Mouse (Mus musculus): ENCODE measurements around the gene Mrps7. TPM values are rescaled to one million over a fixed set of nuclear protein-coding genes. Genes with fewer than 3 reads are reported as not detected.

Mrps7 gene
- polyA plus RNA-seq, 1 experiment: 36.7 TPM

DNA sequence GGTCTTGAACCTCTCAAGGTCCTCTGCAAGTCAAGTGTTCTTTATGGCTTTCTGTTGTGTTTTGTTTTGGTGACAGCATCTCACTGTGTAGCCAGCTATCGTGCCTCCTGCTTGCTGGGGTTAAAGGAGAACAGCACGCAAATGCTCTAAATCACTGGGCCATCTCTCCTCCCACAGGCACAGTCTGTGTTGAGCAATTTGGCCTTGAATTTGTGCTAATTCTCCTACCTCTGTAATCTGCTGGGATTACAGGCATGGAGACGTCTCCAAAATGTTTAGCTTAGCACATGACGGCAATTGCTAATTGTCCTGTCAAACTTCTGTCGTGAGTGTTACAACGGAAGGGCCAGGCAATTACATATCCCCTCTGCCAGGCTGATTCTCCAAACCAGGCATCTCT lies 7.4 kb downstream of the Mrps7 start:
- no peak for DNase-seq (ENCODE audit: low read depth)
- no peak for TF ChIP-seq CTCF (IDR thresholded peaks at IDR 0.05; ENCODE audit: borderline replicate concordance, extremely low read depth, insufficient read depth, insufficient read length)
- no peak for TF ChIP-seq POLR2A (IDR thresholded peaks at IDR 0.05; ENCODE audit: borderline replicate concordance, extremely low read depth, insufficient read depth, insufficient read length, poor library complexity, severe bottlenecking)

DNA sequence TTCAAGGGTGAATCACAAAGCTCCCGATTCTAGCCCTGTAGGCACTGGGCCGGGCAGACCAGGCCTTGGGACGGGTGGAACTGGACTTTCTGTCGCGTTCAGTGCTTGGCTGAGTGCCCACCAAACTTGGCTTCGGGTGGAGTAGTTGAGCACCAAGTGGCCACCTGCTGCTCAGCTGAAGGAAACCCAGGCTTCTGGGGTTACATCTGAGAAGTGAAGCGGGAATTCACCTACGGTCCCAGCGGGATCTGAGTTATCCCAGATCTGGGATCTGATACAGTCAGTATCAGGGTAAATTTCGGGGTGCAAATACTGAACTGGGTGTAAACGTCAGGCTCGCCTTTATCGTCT lies 8.3 kb downstream of the Mrps7 start:
- TF ChIP-seq CTCF (IDR thresholded peaks at IDR 0.05; ENCODE audit: borderline replicate concordance, extremely low read depth, insufficient read depth, insufficient read length) (no peak), POLR2A (IDR thresholded peaks at IDR 0.05; ENCODE audit: borderline replicate concordance, extremely low read depth, insufficient read depth, insufficient read length, poor library complexity, severe bottlenecking) (no peak)
- peak; percentile 60 for DNase-seq (ENCODE audit: low read depth)

DNA sequence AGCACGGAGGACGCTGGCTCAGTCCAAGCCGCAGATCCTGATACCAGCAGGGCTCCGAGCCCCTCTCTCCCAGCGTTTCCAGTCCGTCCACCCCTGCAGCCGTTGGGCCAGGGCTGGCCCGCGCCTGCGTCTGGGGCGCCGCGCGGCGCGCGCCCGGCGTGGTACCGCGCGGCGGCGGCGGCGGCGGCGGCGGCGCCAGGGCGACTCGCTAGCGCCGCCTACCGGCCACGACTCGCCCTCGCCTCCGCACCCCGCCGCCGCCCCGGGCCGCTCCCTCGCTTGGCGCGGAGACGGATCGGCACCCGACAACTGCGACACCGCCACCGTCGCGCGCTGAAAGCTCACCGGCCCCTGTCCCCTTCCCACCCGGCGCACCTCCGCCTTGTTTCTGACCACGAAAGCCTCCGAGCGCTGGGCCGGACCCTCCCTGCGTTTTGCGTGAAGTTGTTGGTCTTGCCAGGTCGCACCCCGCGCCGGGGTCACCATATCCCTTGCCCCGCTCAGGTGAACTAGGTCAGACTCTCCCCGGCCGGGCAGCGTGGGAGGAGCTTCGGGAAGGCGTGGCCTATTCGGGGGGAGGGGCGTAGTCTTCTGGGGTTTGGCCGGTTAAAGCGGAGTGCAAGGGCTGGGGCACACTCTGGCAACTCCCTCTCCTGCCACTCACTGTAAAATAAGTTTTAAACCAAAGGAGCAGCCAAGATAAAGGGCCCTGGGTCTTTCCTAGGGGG lies 8.8 kb downstream of the Mrps7 start, which contains the start of gene Mif4gd:
Mif4gd (minus strand) TSS at position 560 of the 728 bp plus-strand sequence.
- peak; percentile 84 for DNase-seq (ENCODE audit: low read depth)
- TF ChIP-seq CTCF (IDR thresholded peaks at IDR 0.05; ENCODE audit: borderline replicate concordance, extremely low read depth, insufficient read depth, insufficient read length) (peak; percentile 59; the same call in 1 of the 2 replicates), POLR2A (IDR thresholded peaks at IDR 0.05; ENCODE audit: borderline replicate concordance, extremely low read depth, insufficient read depth, insufficient read length, poor library complexity, severe bottlenecking) (no peak)

DNA sequence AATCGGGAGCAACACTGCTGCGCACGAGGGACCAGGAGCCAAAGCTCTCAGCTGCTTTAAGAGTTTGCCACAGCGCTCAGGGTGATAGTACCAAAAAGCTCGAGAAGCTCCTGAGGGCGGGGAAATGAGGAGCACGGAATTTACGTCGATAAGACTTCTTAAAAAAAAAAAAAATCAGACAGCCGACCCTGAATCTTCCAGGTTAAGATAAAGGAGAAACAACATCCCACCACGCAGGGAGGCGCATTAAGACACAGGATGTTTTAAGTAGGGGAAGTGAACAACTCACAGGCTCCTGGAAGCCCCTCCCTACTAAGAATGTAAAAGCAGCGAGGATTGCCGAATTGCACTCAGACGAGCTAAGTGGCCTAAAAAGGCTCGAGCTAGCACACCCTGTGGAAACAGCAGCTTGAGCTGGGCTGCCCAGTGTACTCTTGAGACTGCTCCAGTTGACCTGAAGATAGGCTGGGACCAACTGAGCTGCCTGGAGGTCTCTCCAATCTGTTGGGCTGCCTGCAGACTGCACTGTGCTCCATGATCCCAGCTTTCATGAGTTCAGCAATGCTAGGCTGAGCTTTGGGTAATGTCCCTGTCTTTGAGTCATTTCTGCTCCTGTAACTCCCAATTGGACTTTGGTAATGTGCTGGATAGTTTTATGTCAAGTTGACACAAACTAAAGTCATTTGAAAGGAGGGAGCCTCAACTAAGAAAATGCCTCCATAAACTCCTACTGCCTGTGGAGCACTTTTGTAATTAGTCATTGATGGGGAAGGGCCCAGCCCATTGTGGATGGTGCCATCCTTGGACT lies 9.6 kb downstream of the Mrps7 start:
- no peak for TF ChIP-seq CTCF (IDR thresholded peaks at IDR 0.05; ENCODE audit: borderline replicate concordance, extremely low read depth, insufficient read depth, insufficient read length)
- no peak for DNase-seq (ENCODE audit: low read depth)

DNA sequence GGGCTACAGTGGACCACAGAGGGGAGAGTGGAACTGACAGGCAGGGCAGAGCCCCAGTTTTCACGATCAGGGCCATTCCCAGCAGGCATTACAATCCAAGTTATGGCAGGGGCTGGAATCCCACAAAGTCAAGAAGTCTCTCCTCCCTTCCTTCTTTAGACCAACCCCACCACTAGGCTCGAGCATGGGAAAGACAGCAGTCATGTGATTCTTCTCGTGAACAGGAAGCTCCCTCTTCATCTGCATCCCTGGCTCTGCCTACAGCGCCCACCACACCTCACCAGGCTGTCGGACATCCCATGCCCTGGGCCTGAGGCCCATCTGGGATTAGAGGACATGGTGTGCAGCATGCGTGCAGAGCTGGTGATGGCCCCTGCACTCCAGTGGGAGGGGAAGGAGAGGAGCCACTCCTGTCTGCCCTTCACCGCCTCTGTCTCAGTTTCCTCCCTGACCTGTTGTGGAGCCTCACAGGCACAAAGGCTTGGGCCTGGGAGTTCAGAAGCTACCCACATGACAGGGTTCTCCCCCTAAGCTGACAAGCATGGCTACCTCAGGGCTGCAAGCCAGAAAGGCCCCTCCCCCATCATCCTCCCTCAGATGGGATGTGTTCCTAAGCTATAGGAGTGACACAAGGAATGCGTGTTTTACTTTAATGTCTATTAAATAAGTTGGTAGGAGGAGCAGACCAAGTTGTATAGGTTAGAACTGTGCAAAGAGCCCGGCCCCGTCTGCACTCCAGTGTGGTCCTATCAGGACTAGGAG lies 10.8 kb downstream of the Mrps7 start:
- TF ChIP-seq POLR2A (IDR thresholded peaks at IDR 0.05; ENCODE audit: borderline replicate concordance, extremely low read depth, insufficient read depth, insufficient read length, poor library complexity, severe bottlenecking) (no peak), CTCF (IDR thresholded peaks at IDR 0.05; ENCODE audit: borderline replicate concordance, extremely low read depth, insufficient read depth, insufficient read length) (no peak)
- no peak for DNase-seq (ENCODE audit: low read depth)

DNA sequence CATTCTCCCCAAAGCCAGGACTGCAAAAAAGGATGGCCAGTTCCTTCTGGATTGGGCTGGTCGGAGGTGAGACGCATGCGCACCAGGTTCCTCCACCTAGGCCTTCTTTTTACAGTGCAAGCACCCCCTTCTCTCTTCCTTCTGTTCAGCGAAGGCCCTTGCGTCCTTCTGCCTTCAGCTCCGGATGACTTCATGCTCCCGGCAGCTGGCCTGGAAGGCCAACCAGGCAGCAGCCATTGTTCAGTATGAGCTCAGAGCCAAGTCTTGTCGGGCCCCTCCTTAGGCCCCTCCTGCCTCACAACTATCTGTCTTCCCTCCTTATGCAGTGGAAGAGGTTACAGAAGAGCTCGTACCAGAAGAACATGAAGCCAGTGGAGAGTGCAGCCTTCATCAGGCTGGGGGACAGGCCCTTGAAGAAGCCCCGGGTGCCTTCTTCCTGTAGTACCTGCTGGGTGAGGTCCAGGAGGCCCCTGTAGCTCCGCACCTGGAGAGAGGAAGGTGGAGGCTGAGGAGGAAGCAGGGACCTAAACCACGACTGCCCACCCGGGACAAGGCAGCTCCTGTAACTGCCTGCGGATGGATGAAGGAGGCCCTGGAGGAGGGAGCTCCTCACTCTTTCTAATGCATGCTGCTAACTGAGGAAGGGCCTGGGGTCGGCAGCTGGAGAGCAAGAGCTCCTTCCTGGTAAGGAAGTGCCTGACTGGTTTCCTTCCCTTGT lies 11.5 kb downstream of the Mrps7 start:
- TF ChIP-seq POLR2A (IDR thresholded peaks at IDR 0.05; ENCODE audit: borderline replicate concordance, extremely low read depth, insufficient read depth, insufficient read length, poor library complexity, severe bottlenecking): no peak
- no peak for TF ChIP-seq CTCF (IDR thresholded peaks at IDR 0.05; ENCODE audit: borderline replicate concordance, extremely low read depth, insufficient read depth, insufficient read length)
- DNase-seq (ENCODE audit: low read depth): no peak

DNA sequence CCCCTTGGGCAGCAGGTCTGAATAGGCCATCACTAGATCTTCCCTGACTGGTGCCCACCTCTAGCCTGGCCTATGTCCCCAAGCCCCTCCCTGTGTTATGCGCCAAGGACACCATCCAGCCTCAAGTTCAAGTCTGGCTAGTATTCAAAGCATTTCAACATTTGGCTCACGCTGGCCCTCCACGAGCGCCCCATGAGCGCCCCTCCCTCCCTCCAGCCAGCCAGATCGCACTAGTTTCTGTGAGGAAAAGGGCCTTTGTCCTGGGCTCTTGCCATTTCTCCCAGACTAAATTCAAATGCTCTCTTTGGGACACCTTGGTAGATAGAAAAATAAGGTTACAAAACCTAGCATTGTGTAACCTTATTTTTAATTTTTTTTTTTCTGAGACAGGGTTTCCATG lies 12.2 kb downstream of the Mrps7 start:
- no peak for DNase-seq (ENCODE audit: low read depth)
- no peak for TF ChIP-seq POLR2A (IDR thresholded peaks at IDR 0.05; ENCODE audit: borderline replicate concordance, extremely low read depth, insufficient read depth, insufficient read length, poor library complexity, severe bottlenecking)
- TF ChIP-seq CTCF (IDR thresholded peaks at IDR 0.05; ENCODE audit: borderline replicate concordance, extremely low read depth, insufficient read depth, insufficient read length): no peak

DNA sequence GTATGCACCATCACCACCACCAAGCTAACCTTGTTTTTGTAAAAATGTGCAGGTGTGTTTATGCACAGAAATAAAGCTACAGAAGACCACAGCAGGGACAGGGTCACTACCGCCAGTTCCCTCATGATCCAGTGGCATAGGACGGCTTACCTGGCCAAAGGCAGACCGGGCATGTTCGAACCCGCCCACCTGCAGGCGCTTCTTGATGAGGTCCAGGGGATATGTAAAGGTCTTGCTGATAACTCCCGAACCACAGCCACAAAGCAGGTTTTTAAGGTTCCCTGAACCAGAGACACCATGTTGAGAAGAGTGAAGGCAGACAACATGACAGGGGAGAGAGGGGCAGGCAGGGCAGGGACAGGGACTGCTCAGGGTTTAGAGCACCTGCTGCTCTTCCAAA lies 12.6 kb downstream of the Mrps7 start:
- no peak for DNase-seq (ENCODE audit: low read depth)
- TF ChIP-seq POLR2A (IDR thresholded peaks at IDR 0.05; ENCODE audit: borderline replicate concordance, extremely low read depth, insufficient read depth, insufficient read length, poor library complexity, severe bottlenecking) (no peak), CTCF (IDR thresholded peaks at IDR 0.05; ENCODE audit: borderline replicate concordance, extremely low read depth, insufficient read depth, insufficient read length) (no peak)

DNA sequence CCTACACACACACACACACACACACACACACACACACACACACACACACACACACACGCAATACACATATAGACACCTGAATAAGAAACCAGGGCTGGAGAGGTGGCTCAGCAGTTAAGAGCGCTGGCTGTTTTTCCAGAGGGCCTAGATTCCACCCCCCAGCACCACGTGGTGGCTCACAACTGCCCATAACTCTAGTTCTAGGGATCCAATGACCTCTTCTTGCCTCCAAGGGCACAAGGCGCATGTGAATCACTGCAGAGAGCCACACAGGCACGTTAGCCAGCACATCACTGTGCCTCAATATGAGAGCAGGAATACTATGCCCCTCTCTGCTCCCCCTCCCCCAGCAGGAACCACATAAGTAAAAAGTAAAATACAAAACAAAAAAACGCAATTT lies 13.2 kb downstream of the Mrps7 start:
- no peak for DNase-seq (ENCODE audit: low read depth)
- TF ChIP-seq POLR2A (IDR thresholded peaks at IDR 0.05; ENCODE audit: borderline replicate concordance, extremely low read depth, insufficient read depth, insufficient read length, poor library complexity, severe bottlenecking): no peak
- no peak for TF ChIP-seq CTCF (IDR thresholded peaks at IDR 0.05; ENCODE audit: borderline replicate concordance, extremely low read depth, insufficient read depth, insufficient read length)

DNA sequence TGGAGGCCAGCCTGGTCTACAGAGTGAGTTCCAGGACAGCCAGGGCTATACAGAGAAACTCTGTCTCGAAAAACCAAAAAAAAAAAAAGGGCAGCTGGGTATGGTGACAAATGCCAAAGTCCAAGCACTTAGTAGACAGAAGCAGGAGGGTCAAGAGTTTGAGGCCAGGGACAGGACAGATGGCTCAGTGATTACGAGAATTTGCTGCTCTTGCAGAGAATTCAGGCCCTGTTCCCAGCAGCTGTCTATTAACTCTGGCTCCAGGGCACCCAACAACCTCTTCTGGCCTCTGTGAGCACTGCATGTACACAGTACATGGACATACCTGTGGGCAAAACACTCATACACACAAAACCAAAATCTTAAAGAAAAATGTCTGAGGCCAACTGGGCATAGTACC lies 14.3 kb downstream of the Mrps7 start:
- no peak for TF ChIP-seq POLR2A (IDR thresholded peaks at IDR 0.05; ENCODE audit: borderline replicate concordance, extremely low read depth, insufficient read depth, insufficient read length, poor library complexity, severe bottlenecking)

More for the DNA sequence above, 14.3 kb downstream of the Mrps7 start:
- no peak for DNase-seq (ENCODE audit: low read depth)
